Mouse (Mus musculus) heart, adult 10 weeks (tissue): ENCODE measurements around the gene Gm4778. TPM values are rescaled to one million over a fixed set of nuclear protein-coding genes. Genes with fewer than 3 reads are reported as not detected.

Source experiments
- polyA plus RNA-seq: library from polyadenylated mRNA; stranded (reverse); fragments of 350-450 nt; fragmentation: Illumina TruSeq; extraction: RNeasy Lipid Tissue Mini Kit (QIAGEN cat#74804); gene quantifications from one replicate; pipeline ENCODE4 v1.2.3, GENCODE M21; 2014; ENCODE audit warnings: low read depth, low replicate concordance

The Gm4778 gene
- not detected for polyA plus RNA-seq

DNA sequence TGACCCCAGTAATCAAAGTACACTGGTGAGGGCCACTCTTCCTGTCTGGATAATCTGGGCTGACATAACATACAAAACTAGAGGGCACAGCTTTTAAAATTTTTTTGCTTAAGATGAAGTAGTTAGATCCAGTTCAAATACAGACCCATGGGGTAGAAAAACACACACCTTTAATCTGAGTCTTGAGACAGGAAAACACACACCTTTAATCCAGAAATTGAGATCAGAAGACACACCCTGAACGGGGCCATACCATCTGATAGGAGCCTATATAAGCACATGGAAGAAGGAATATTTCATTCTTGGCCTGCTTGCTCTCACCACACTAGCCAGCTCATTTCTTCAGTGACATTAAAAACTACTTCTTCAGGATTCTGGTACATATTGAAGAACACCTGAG is at the start of gene Gm4778:
Gm4778 (plus strand) TSS at position 301 of the 400 bp plus-strand sequence.

GRCm38 (mm10) chr3:94309633-94310363 is 46.0 kb downstream of the Gm4778 start, which contains the start of gene Them4:
Gene Them4, plus strand, starts transcription at chr3:94310089.

Other genes with a start within 250 kb of the Gm4778 start
- not detected for gene Gm9125, start 209.2 kb upstream of the Gm4778 start, polyA plus RNA-seq
- gene Gm10697, start 191.4 kb upstream of the Gm4778 start, polyA plus RNA-seq, result not detected
- gene Gm10696, start 85.8 kb upstream of the Gm4778 start, polyA plus RNA-seq, result not detected
- gene Gm5286, start 67.3 kb upstream of the Gm4778 start, polyA plus RNA-seq, result not detected
- gene Them4, start 46.1 kb downstream of the Gm4778 start, polyA plus RNA-seq, result 18.3 TPM
- not detected for gene Them5, start 78.1 kb downstream of the Gm4778 start, polyA plus RNA-seq
- gene C2cd4d, start 98.4 kb downstream of the Gm4778 start, polyA plus RNA-seq, result not detected
- 56.8 TPM for gene Rorc, start 108.8 kb downstream of the Gm4778 start, polyA plus RNA-seq
- not detected for gene Lingo4, start 134.5 kb downstream of the Gm4778 start, polyA plus RNA-seq
- 7.4 TPM for gene Tdrkh, start 149.2 kb downstream of the Gm4778 start, polyA plus RNA-seq
- gene Mrpl9, start 179.3 kb downstream of the Gm4778 start, polyA plus RNA-seq, result 93.0 TPM
- gene Oaz3, start 179.9 kb downstream of the Gm4778 start, polyA plus RNA-seq, result not detected
- not detected for gene Celf3, start 214.3 kb downstream of the Gm4778 start, polyA plus RNA-seq
- gene Riiad1, start 216.3 kb downstream of the Gm4778 start, polyA plus RNA-seq, result 2.4 TPM